Comparison of ENCODE assay signal across 12 mouse cellular contexts in genomic region chr4:34991116-34991515, GRCm38 (mm10).
DNase-seq lines count a peak whose midpoint lies in the region; ATAC-seq lines count a peak whose summit lies in the region.
"Had no signal": no experiment of that assay in that cellular context is flagged by ENCODE, and none has a peak within 500 bp of the region (broad histone marks: within the 10 kb centered on the region; RNA-seq: fewer than 3 reads in every experiment).

No protein-coding gene starts in this region.

- peaks cover 49% of the 10 kb centered on the region for H3K4me1 ChIP-seq in midbrain, embryonic 10.5 days
- H3K4me1 ChIP-seq in midbrain, embryonic 16.5 days (ENCODE audit: control insufficient read depth, insufficient read depth, low read length) = peaks cover 31% of the 10 kb centered on the region
- H3K4me1 ChIP-seq in kidney, embryonic 14.5 days (ENCODE audit: control insufficient read depth, insufficient read depth, low read length) = peaks cover 16% of the 10 kb centered on the region; the same call in 1 of the 2 replicates

- no peak for ATAC-seq in midbrain, embryonic 16.5 days
- 0 out of 2 replicates have a peak, but pooled peaks have one; percentile 25 for ATAC-seq in kidney, embryonic 14.5 days (ENCODE audit: low FRiP score, low TSS enrichment)

- no peak overlapping the region for H3K4me3 ChIP-seq in midbrain, embryonic 10.5 days
- no peak overlapping the region for H3K4me3 ChIP-seq in midbrain, embryonic 16.5 days (ENCODE audit: low read depth, low read length)
- no peak overlapping the region for H3K4me3 ChIP-seq in kidney, embryonic 14.5 days (ENCODE audit: low read length)
- H3K4me3 ChIP-seq: limb, embryonic 12.5 days; neural tube, embryonic 13.5 days had no signal

- H3K4me2 ChIP-seq in midbrain, embryonic 16.5 days (ENCODE audit: low read length) = no peak overlapping the region
- H3K4me2 ChIP-seq in kidney, embryonic 14.5 days (replicated peaks; ENCODE audit: low read depth, low read length) = no peak overlapping the region
- H3K4me2 ChIP-seq: limb, embryonic 12.5 days; neural tube, embryonic 13.5 days had no signal

- peak overlapping the region; percentile 84 for H3K27ac ChIP-seq in midbrain, embryonic 10.5 days (replicated peaks)
- no peak overlapping the region for H3K27ac ChIP-seq in midbrain, embryonic 16.5 days (ENCODE audit: low read length)
- H3K27ac ChIP-seq in kidney, embryonic 14.5 days (ENCODE audit: low read depth, low read length) = no peak overlapping the region
- H3K27ac ChIP-seq: limb, embryonic 12.5 days had no signal

- no peaks in the 10 kb centered on the region for H3K27me3 ChIP-seq in midbrain, embryonic 10.5 days (ENCODE audit: low read depth, poor library complexity, severe bottlenecking)
- no peaks in the 10 kb centered on the region for H3K27me3 ChIP-seq in midbrain, embryonic 16.5 days (ENCODE audit: control insufficient read depth, insufficient read depth, low read depth, low read length)
- H3K27me3 ChIP-seq in kidney, embryonic 14.5 days (ENCODE audit: control insufficient read depth, insufficient read depth, low read length) = no peaks in the 10 kb centered on the region
- H3K27me3 ChIP-seq: limb, embryonic 12.5 days; neural tube, embryonic 13.5 days had no signal

- H3K36me3 ChIP-seq in midbrain, embryonic 10.5 days = no peaks in the 10 kb centered on the region
- no peaks in the 10 kb centered on the region for H3K36me3 ChIP-seq in midbrain, embryonic 16.5 days (ENCODE audit: control insufficient read depth, insufficient read depth, low read length)
- H3K36me3 ChIP-seq in kidney, embryonic 14.5 days (ENCODE audit: control insufficient read depth, insufficient read depth, low read length) = no peaks in the 10 kb centered on the region
- H3K36me3 ChIP-seq: limb, embryonic 12.5 days; neural tube, embryonic 13.5 days had no signal

- WGBS in midbrain, embryonic 10.5 days = 66% methylated on average over 10 of the region's 10 CpGs
- 41% methylated on average over 10 of the region's 10 CpGs for WGBS in midbrain, embryonic 16.5 days
- WGBS in kidney, embryonic 14.5 days = 38% methylated on average over 10 of the region's 10 CpGs

- no peak overlapping the region for H3K9ac ChIP-seq in midbrain, embryonic 16.5 days (ENCODE audit: low read depth, low read length)
- H3K9ac ChIP-seq in kidney, embryonic 14.5 days (ENCODE audit: low read depth, low read length) = no peak overlapping the region
- H3K9ac ChIP-seq: limb, embryonic 12.5 days had no signal

- H3K9me3 ChIP-seq in midbrain, embryonic 10.5 days (replicated peaks) = no peaks in the 10 kb centered on the region
- H3K9me3 ChIP-seq in midbrain, embryonic 16.5 days (replicated peaks; ENCODE audit: control insufficient read depth, low read length, poor library complexity, severe bottlenecking) = no peaks in the 10 kb centered on the region
- H3K9me3 ChIP-seq in kidney, embryonic 14.5 days (ENCODE audit: control insufficient read depth, low read length) = no peaks in the 10 kb centered on the region
- H3K9me3 ChIP-seq: limb, embryonic 12.5 days; neural tube, embryonic 13.5 days had no signal

- DNase-seq in cerebellum, postnatal 10 days = peak; percentile 19 to 27
- DNase-seq in cerebellum, adult 9-11 months = no peak
- DNase-seq in midbrain, embryonic 10.5 days (ENCODE audit: low spot score) = no peak
- peak; percentile 51 for DNase-seq in yolk sac, embryonic 10.5 days (ENCODE audit: low spot score)
- no peak for DNase-seq in c-Kit-positive CD71-positive TER-119-positive erythroid progenitor cells, embryonic 14.5 days (ENCODE audit: low spot score)
- no peak for DNase-seq in gastrocnemius, postnatal 10 days
- DNase-seq: B cell, adult 2 months; heart, postnatal 36 days had no signal

Comparison
In these comparisons a context has a peak if more than half of its experiments do, and no peak if none do; other contexts are left out.
1. DNase-seq: peak in cerebellum, postnatal 10 days (2 of 2) and yolk sac, embryonic 10.5 days (single experiment); none in cerebellum, adult 9-11 months (single experiment), midbrain, embryonic 10.5 days (single experiment), c-Kit-positive CD71-positive TER-119-positive erythroid progenitor cells, embryonic 14.5 days (single experiment) and gastrocnemius, postnatal 10 days (single experiment).